Mouse (Mus musculus) stomach, postnatal 0 days (tissue): ENCODE results near the gene Cox5a. TPM values are rescaled to one million over a fixed set of nuclear protein-coding genes. Genes with fewer than 3 reads are reported as not detected.

Experiments used
- ATAC-seq: fragments of 200-750 bp; cut with Nextera tagmentation; 2 replicates; pipeline ENCODE4 v1.8.0; 2017; ENCODE audit not compliant: low FRiP score, low TSS enrichment
- DNase-seq: peaks from one replicate; pipeline ENCODE4 v3.0.0-alpha.2; 2016; ENCODE audit warnings: low spot score
- H3K27ac ChIP-seq: fragments of 300-500 bp; sonication (generic); replicated peaks from 2 replicates; pipeline ENCODE4 v1.5.1; 2014; ENCODE audit warnings: mild to moderate bottlenecking, control low read depth
- H3K27me3 ChIP-seq: fragments of 300-500 bp; sonication (generic); 2 replicates; pipeline ENCODE4 v1.6.1; 2014; ENCODE audit warnings: low read length; ENCODE audit not compliant: control insufficient read depth, insufficient read depth
- H3K36me3 ChIP-seq: fragments of 300-500 bp; sonication (generic); 2 replicates; pipeline ENCODE4 v1.6.1; 2014; ENCODE audit warnings: low read length, mixed read lengths; ENCODE audit not compliant: control insufficient read depth, insufficient read depth
- H3K4me1 ChIP-seq: fragments of 300-500 bp; sonication (generic); replicated peaks from 2 replicates; pipeline ENCODE4 v1.6.1; 2014; ENCODE audit warnings: antibody characterized with exemption; ENCODE audit not compliant: control insufficient read depth, insufficient read depth
- H3K4me2 ChIP-seq: fragments of 300-500 bp; sonication (generic); replicated peaks from 2 replicates; pipeline ENCODE4 v1.6.1; 2014; ENCODE audit warnings: low read depth, mild to moderate bottlenecking, control low read depth, moderate library complexity
- H3K4me3 ChIP-seq: fragments of 300-500 bp; sonication (generic); 2 replicates; pipeline ENCODE4 v1.5.1; 2014; ENCODE audit warnings: low read depth, low read length, control low read depth
- H3K9ac ChIP-seq: fragments of 300-500 bp; sonication (generic); 2 replicates; pipeline ENCODE4 v1.6.1; 2014; ENCODE audit warnings: mild to moderate bottlenecking, low read length, control low read depth, mixed read lengths
- H3K9me3 ChIP-seq: fragments of 300-500 bp; sonication (generic); 2 replicates; pipeline ENCODE4 v1.6.1; 2016; ENCODE audit warnings: low read length; ENCODE audit not compliant: control insufficient read depth
- CTCF ChIP-seq: IDR thresholded peaks from 2 replicates; pipeline ENCODE4 v1.5.1; 2016; ENCODE audit warnings: antibody characterized with exemption, low read depth, mild to moderate bottlenecking, moderate library complexity
- EP300 ChIP-seq: optimal IDR thresholded peaks from 2 replicates; pipeline ENCODE3; 2016; ENCODE audit warnings: antibody characterized with exemption
- WGBS: fragments of 180-500 bp; shearing (Covaris S2); extraction: QIAGEN DNeasy Blood & Tissue Kit; methylation state at CpG from one replicate; pipeline ENCODE4 v1.1.7; 2014; 5-methylcytosine and 5-hydroxymethylcytosine counted together
- polyA plus RNA-seq: library from polyadenylated mRNA; unstranded; fragments of >200 nt; fragmentation: Nextera tagmentation; extraction: Ambion mirVana; gene quantifications from 2 replicates; pipeline ENCODE4 v1.2.1, GENCODE M21; 2015

Cox5a gene
- polyA plus RNA-seq, 1 experiment from 2014 or later = 1,062 TPM

- H3K4me3 ChIP-seq = no peak overlapping the region
- no peaks in the 10 kb centered on the region for H3K9me3 ChIP-seq
- TF ChIP-seq EP300 (no peak), CTCF (no peak)
- no peak overlapping the region for H3K27ac ChIP-seq
- ATAC-seq (no peak), DNase-seq (no peak)
- H3K9ac ChIP-seq = no peak overlapping the region
- peaks cover 14% of the 10 kb centered on the region for H3K36me3 ChIP-seq
- H3K4me2 ChIP-seq = no peak overlapping the region
- H3K4me1 ChIP-seq = no peaks in the 10 kb centered on the region
- 58% methylated on average over 1 of the region's 1 CpGs for WGBS
- H3K27me3 ChIP-seq = no peaks in the 10 kb centered on the region
Observed at GRCm38 (mm10) chr9:57531946-57532345, 10.9 kb downstream of the Cox5a start.

DNA sequence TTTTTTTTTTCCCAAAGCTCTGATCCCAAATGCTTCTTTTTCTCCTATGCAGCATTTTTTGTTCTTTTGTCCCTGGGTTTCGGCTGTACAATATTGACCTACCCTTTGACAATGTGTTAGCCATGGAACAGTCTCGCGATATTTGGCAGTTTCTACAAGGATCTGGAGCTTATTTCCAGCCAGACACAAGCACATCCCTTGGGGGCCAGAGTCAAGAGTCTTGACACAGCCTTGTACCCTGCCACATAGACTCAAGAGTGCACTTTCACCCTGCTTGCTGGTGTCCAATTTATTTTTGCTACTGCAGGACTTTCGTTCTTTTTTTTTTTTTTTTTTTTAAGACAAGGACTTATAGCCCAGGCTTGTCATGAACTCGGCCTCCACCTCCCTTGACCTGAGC lies 15.3 kb downstream of the Cox5a start:
- TF ChIP-seq CTCF (no peak), EP300 (no peak)
- WGBS = 87% methylated on average over 5 of the region's 5 CpGs
- Histone ChIP-seq H3K4me2 (no peak overlapping the region), H3K4me3 (no peak overlapping the region), H3K4me1 (no peaks in the 10 kb centered on the region; the same call in 1 of the 2 replicates), H3K9me3 (no peaks in the 10 kb centered on the region), H3K27ac (no peak overlapping the region), H3K9ac (no peak overlapping the region), H3K36me3 (peaks cover 17% of the 10 kb centered on the region), H3K27me3 (no peaks in the 10 kb centered on the region)
- DNase-seq = no peak
- ATAC-seq = no peak

GRCm38 (mm10) chr9:57537044-57537727 lies 16.1 kb downstream of the Cox5a start, which contains the start of gene Fam219b:
Fam219b (plus strand) TSS chr9:57537528.
- no peaks in the 10 kb centered on the region; the same call in 1 of the 2 replicates for H3K4me1 ChIP-seq
- peak; percentile 93 for DNase-seq
- H3K36me3 ChIP-seq = peaks cover 17% of the 10 kb centered on the region
- H3K9ac ChIP-seq = peak within 1 kb of the TSS; percentile 82
- H3K27ac ChIP-seq = peak within 1 kb of the TSS; percentile 79
- 2% methylated on average over 45 of the region's 45 CpGs for WGBS
- peak within 1 kb of the TSS; percentile 86 for H3K4me3 ChIP-seq
- no peaks in the 10 kb centered on the region for H3K9me3 ChIP-seq
- peak; percentile 92 for ATAC-seq
- peak within 1 kb of the TSS; percentile 86 for H3K4me2 ChIP-seq
- no peaks in the 10 kb centered on the region for H3K27me3 ChIP-seq
- TF ChIP-seq CTCF = no peak
- no peak for TF ChIP-seq EP300

- under 1% methylated on average over 23 of the region's 24 CpGs for WGBS
- ATAC-seq (no peak; the same call in 1 of the 2 replicates), DNase-seq (no peak)
- peaks cover 12% of the 10 kb centered on the region; the same call in 1 of the 2 replicates for H3K36me3 ChIP-seq
- H3K4me3 ChIP-seq = peak overlapping the region; percentile 86
- H3K27me3 ChIP-seq = no peaks in the 10 kb centered on the region
- peak overlapping the region; percentile 79 for H3K27ac ChIP-seq
- H3K9me3 ChIP-seq = no peaks in the 10 kb centered on the region
- H3K4me2 ChIP-seq = peak overlapping the region; percentile 86
- H3K9ac ChIP-seq = peak overlapping the region; percentile 82
- H3K4me1 ChIP-seq = no peaks in the 10 kb centered on the region; the same call in 1 of the 2 replicates
- TF ChIP-seq CTCF (no peak), EP300 (no peak)
Observed at GRCm38 (mm10) chr9:57537728-57538181, 16.7 kb downstream of the Cox5a start.

DNA sequence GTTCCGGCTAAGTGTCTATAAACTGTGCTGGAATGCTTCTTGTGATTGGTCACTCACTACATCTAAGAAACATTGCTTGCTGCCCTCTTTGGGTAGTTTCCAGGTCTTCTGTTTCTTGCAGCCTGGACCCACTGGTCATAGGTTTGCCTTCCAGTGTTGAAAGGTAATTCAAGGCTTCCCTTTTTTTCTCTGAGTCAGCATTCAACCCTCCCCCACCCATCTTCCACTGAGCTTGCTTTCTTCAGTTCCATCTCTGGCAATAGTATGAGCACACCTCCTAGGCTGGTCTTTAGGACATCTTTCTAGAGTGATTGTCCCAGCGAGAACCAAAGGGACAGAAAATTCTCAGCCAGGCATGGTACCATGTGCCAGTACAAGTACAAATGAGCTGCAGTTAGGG lies 18.5 kb downstream of the Cox5a start:
- Histone ChIP-seq H3K9ac (no peak overlapping the region), H3K27ac (no peak overlapping the region), H3K27me3 (no peaks in the 10 kb centered on the region), H3K4me1 (no peaks in the 10 kb centered on the region; the same call in 1 of the 2 replicates), H3K4me3 (no peak overlapping the region), H3K4me2 (no peak overlapping the region), H3K9me3 (no peaks in the 10 kb centered on the region), H3K36me3 (peaks cover 8% of the 10 kb centered on the region; the same call in 1 of the 2 replicates)
- ATAC-seq = no peak
- WGBS = 93% methylated on average over 2 of the region's 2 CpGs
- TF ChIP-seq CTCF = no peak
- TF ChIP-seq EP300 = no peak
- DNase-seq = no peak

- no peak overlapping the region for H3K4me3 ChIP-seq
- no peak for ATAC-seq
- H3K27me3 ChIP-seq = no peaks in the 10 kb centered on the region
- peak; percentile 83 for TF ChIP-seq CTCF
- no peak for TF ChIP-seq EP300
- H3K4me1 ChIP-seq = no peaks in the 10 kb centered on the region; the same call in 1 of the 2 replicates
- no peak overlapping the region for H3K4me2 ChIP-seq
- DNase-seq = no peak
- H3K9me3 ChIP-seq = no peaks in the 10 kb centered on the region
- no peak overlapping the region for H3K9ac ChIP-seq
- 3% methylated on average over 1 of the region's 1 CpGs for whole genome bisulfite sequencing
- no peak overlapping the region for H3K27ac ChIP-seq
- H3K36me3 ChIP-seq = peaks cover 8% of the 10 kb centered on the region; the same call in 1 of the 2 replicates
Observed at GRCm38 (mm10) chr9:57541312-57541711, 20.2 kb downstream of the Cox5a start.
